Mouse (Mus musculus) CH12.LX (cell line): Measurements from ENCODE around the gene Gm28048. TPM values are rescaled to one million over a fixed set of nuclear protein-coding genes. Genes with fewer than 3 reads are reported as not detected.

Experiments
- DNase-seq: peaks from one replicate; pipeline ENCODE4 v3.0.0-alpha.2; 2013; ENCODE audit errors: extremely low read depth
- H3K27ac ChIP-seq: 2 replicates; pipeline ENCODE4 v1.5.1; 2012; ENCODE audit warnings: low read depth, mild to moderate bottlenecking, control low read depth, moderate library complexity; ENCODE audit not compliant: insufficient read depth
- H3K27me3 ChIP-seq: replicated peaks from 2 replicates; pipeline ENCODE3; 2012; ENCODE audit warnings: inconsistent platforms
- H3K36me3 ChIP-seq, 2 experiments: replicated peaks in 1 of 2; 2 replicates each; pipeline versions ENCODE3 to v1.6.1; 2012; ENCODE audit warnings: inconsistent platforms in 1 of 2, low read length in 1 of 2, mild to moderate bottlenecking in 1 of 2, mixed read lengths in 1 of 2, moderate library complexity in 1 of 2; ENCODE audit not compliant: control insufficient read depth in 1 of 2, insufficient read depth in 1 of 2
- H3K4me1 ChIP-seq, 2 experiments: 2 replicates each; pipeline ENCODE4 v1.6.1; 2012; ENCODE audit warnings: inconsistent platforms in 1 of 2, moderate library complexity in 1 of 2; ENCODE audit not compliant: insufficient read depth in 2 of 2, control insufficient read depth in 1 of 2
- H3K4me2 ChIP-seq: 2 replicates; pipeline ENCODE4 v1.6.1; 2012; ENCODE audit warnings: low read depth, mild to moderate bottlenecking, control low read depth; ENCODE audit not compliant: poor library complexity, insufficient read depth, severe bottlenecking
- H3K4me3 ChIP-seq, 3 experiments: fragments of 150-350 bp in 1 of 3; sonication (generic) in 1 of 3; replicated peaks in 1 of 3; 2 replicates each; pipeline versions ENCODE3 to v1.5.1; 2011 to 2012; ENCODE audit warnings: low read depth in 2 of 3, low read length in 2 of 3, mild to moderate bottlenecking in 2 of 3, moderate library complexity in 2 of 3, control low read depth in 1 of 3, improper control_type of control experiment in 1 of 3, inconsistent platforms in 1 of 3, mixed read lengths in 1 of 3; ENCODE audit not compliant: poor library complexity in 1 of 3
- H3K79me2 ChIP-seq: replicated peaks from 2 replicates; pipeline ENCODE4 v1.6.1; 2012; ENCODE audit warnings: mild to moderate bottlenecking, moderate library complexity; ENCODE audit not compliant: control insufficient read depth, poor library complexity, insufficient read depth, severe bottlenecking; ENCODE audit errors: extremely low read depth
- H3K9ac ChIP-seq: 2 replicates; pipeline ENCODE4 v1.6.1; 2012; ENCODE audit warnings: low read depth, mild to moderate bottlenecking, control low read depth, moderate library complexity; ENCODE audit not compliant: insufficient read depth
- H3K9me3 ChIP-seq: replicated peaks from 2 replicates; pipeline ENCODE3; 2012; ENCODE audit warnings: low read length, inconsistent platforms, mixed read lengths
- CHD1 ChIP-seq: IDR thresholded peaks from 2 replicates; pipeline ENCODE4 v1.6.1; 2012; ENCODE audit warnings: low read depth, low read length, improper control_type of control experiment, inconsistent platforms
- E2F4 ChIP-seq: IDR thresholded peaks from 2 replicates; pipeline ENCODE4 v1.6.1; 2011; ENCODE audit warnings: low read depth, low read length, improper control_type of control experiment; ENCODE audit not compliant: insufficient replicate concordance
- ELF1 ChIP-seq: IDR thresholded peaks from 2 replicates; pipeline ENCODE4 v1.6.1; 2014; ENCODE audit warnings: low read depth, mild to moderate bottlenecking, inconsistent platforms, low read length, improper control_type of control experiment
- EP300 ChIP-seq: IDR thresholded peaks from 2 replicates; pipeline ENCODE4 v1.6.1; 2011; ENCODE audit warnings: low read length, improper control_type of control experiment
- GABPA ChIP-seq: IDR thresholded peaks from 2 replicates; pipeline ENCODE4 v1.6.1; 2012; ENCODE audit warnings: low read depth, low read length, improper control_type of control experiment, inconsistent platforms; ENCODE audit not compliant: insufficient replicate concordance
- KAT2A ChIP-seq: IDR thresholded peaks from 2 replicates; pipeline ENCODE4 v1.6.1; 2012; ENCODE audit warnings: low read length, improper control_type of control experiment, inconsistent platforms; ENCODE audit not compliant: insufficient replicate concordance
- MEF2A ChIP-seq: IDR thresholded peaks from 2 replicates; pipeline ENCODE4 v1.6.1; 2014; ENCODE audit warnings: low read depth, mild to moderate bottlenecking, inconsistent platforms, low read length, improper control_type of control experiment, borderline replicate concordance
- MYC ChIP-seq: IDR thresholded peaks from 2 replicates; pipeline ENCODE4 v1.6.1; 2011; ENCODE audit warnings: low read depth, mild to moderate bottlenecking, improper control_type of control experiment, low read length
- NELFE ChIP-seq: IDR thresholded peaks from 2 replicates; pipeline ENCODE4 v1.6.1; 2011; ENCODE audit warnings: low read depth, low read length, improper control_type of control experiment
- NRF1 ChIP-seq: IDR thresholded peaks from 2 replicates; pipeline ENCODE4 v1.6.1; 2014; ENCODE audit warnings: low read depth, mild to moderate bottlenecking, inconsistent platforms, low read length, improper control_type of control experiment, moderate library complexity
- POLR2A ChIP-seq: IDR thresholded peaks from 2 replicates; pipeline ENCODE4 v1.6.1; 2011; ENCODE audit warnings: low read depth, mild to moderate bottlenecking, improper control_type of control experiment, low read length
- TBP ChIP-seq: conservative IDR thresholded peaks from 2 replicates; pipeline ENCODE4 v1.6.1; 2011; ENCODE audit warnings: low read depth, low read length, improper control_type of control experiment
- TCF12 ChIP-seq: IDR thresholded peaks from 2 replicates; pipeline ENCODE4 v1.6.1; 2014; ENCODE audit warnings: low read depth, mild to moderate bottlenecking, inconsistent platforms, low read length, improper control_type of control experiment
- UBTF ChIP-seq: IDR thresholded peaks from 2 replicates; pipeline ENCODE4 v1.6.1; 2012; ENCODE audit warnings: low read depth, mild to moderate bottlenecking, inconsistent platforms, low read length, improper control_type of control experiment, moderate library complexity
- USF1 ChIP-seq: IDR thresholded peaks from 2 replicates; pipeline ENCODE4 v1.6.1; 2014; ENCODE audit warnings: low read depth, mild to moderate bottlenecking, inconsistent platforms, low read length, improper control_type of control experiment
- ZKSCAN1 ChIP-seq: IDR thresholded peaks from 2 replicates; pipeline ENCODE4 v1.6.1; 2012; ENCODE audit warnings: low read depth, inconsistent platforms, low read length, improper control_type of control experiment, borderline replicate concordance
- ZMIZ1 ChIP-seq: IDR thresholded peaks from 2 replicates; pipeline ENCODE4 v1.6.1; 2012; ENCODE audit warnings: low read depth, mild to moderate bottlenecking, inconsistent platforms, low read length, improper control_type of control experiment
- ZNF384 ChIP-seq: IDR thresholded peaks from 2 replicates; pipeline ENCODE4 v1.6.1; 2012; ENCODE audit warnings: low read depth, low read length, improper control_type of control experiment, inconsistent platforms
- dilution Hi-C: fragments of 300-500 bp; cut with MboI; formaldehyde crosslinking; loops from 2 replicates; pipeline ENCODE4 v1.14.3; 2020; ENCODE audit warnings: low sequenced_read_pairs; ENCODE audit not compliant: extremely low pct_unique_long_range_greater_than_20kb, extremely low pct_ligation_motif_present
- in situ Hi-C: fragments of 300-500 bp; cut with MboI; formaldehyde crosslinking; loops from 3 replicates; pipeline ENCODE4 v1.14.3; 2019; ENCODE audit warnings: low sequenced_read_pairs, low pct_ligation_motif_present, low pct_unique_long_range_greater_than_20kb, mixed read lengths
- polyA plus RNA-seq: library from polyadenylated mRNA; unstranded; fragments of >175 nt; gene quantifications from 2 replicates; pipeline ENCODE4 v1.2.1, GENCODE M21; 2012; ENCODE audit warnings: low read depth; ENCODE audit not compliant: insufficient read length
- total RNA-seq, 2 experiments: library from RNA; depleted of rRNA; stranded (reverse); fragments of 300-350 nt in 1 of 2; fragments of >200 nt in 1 of 2; gene quantifications; 2 replicates each; pipeline ENCODE4 v1.2.3; 2012 to 2014

Gene Gm28048
- total and polyA plus RNA-seq, 3 experiments: 32.6 to 93.3 (median 59.5) TPM

GRCm38 (mm10) chr11:22857106-22857704 is 124.7 kb downstream of the Gm28048 start (continued):
- TF ChIP-seq GABPA (no peak), ELF1 (no peak), USF1 (no peak), ZKSCAN1 (no peak), E2F4 (no peak), NELFE (0 out of 2 replicates have a peak, but pooled peaks have one; percentile 46)

DNA sequence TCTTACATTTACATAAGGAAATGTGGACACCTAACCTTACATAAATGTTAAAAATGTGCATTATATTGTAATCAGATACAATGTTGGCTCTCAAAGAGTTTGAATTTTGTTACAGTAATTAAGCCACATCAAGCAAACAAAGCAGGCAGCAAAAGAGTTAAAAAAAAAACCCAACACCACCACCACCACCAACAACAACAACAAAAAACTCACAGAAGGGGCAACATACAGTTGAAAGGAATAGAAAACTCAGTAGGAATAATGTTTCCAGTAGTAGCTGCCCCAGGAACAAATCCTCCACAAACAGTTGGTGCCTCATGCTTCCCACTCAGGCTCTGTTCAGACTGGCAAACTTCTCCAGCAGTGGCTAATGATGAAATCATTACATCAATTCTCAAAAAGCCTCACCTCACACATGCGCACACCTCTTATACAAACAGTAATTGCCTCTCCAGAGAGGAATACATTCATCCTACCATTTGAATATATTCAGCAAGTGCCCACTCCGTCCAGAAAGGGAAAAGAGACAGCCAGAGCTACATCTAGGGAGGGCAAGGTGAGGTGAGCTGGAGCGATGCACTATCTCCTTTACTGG is 125.4 kb downstream of the Gm28048 start:
- DNase-seq: no peak
- dilution Hi-C loops: no loop called here
- Histone ChIP-seq H3K4me3 (peak overlapping the region; percentile 63 to 84 (median 83)), H3K9me3 (no peaks in the 10 kb centered on the region), H3K36me3 (peaks cover 7 to 28% of the 10 kb centered on the region in 2 experiments), H3K27me3 (no peaks in the 10 kb centered on the region), H3K4me1 (peaks cover 21 to 39% of the 10 kb centered on the region in 2 experiments), H3K79me2 (peaks cover 80% of the 10 kb centered on the region), H3K27ac (peak overlapping the region; percentile 77), H3K4me2 (peak overlapping the region; percentile 84), H3K9ac (peak overlapping the region; percentile 85)
- in situ Hi-C loops: no loop called here
- TF ChIP-seq NRF1: peak; percentile 78
- TF ChIP-seq MYC: 0 out of 2 replicates have a peak, but pooled peaks have one; percentile 22
- no peak for TF ChIP-seq EP300
- TF ChIP-seq TCF12: 0 out of 2 replicates have a peak, but pooled peaks have one; percentile 12
- TF ChIP-seq GABPA: no peak
- no peak for TF ChIP-seq ZMIZ1
- TF ChIP-seq POLR2A: 0 out of 2 replicates have a peak, but pooled peaks have one; percentile 36
- TF ChIP-seq UBTF: no peak
- TF ChIP-seq MEF2A: 0 out of 2 replicates have a peak, but pooled peaks have one; percentile 10
- TF ChIP-seq ZNF384: peak; percentile 55; the same call in 1 of the 2 replicates
- 0 out of 2 replicates have a peak, but pooled peaks have one; percentile 27 for TF ChIP-seq TBP
- no peak; the same call in 1 of the 2 replicates for TF ChIP-seq CHD1
- no peak for TF ChIP-seq KAT2A
